Mouse (Mus musculus): ENCODE measurements around the gene Cul5. TPM values are rescaled to one million over a fixed set of nuclear protein-coding genes. Genes with fewer than 3 reads are reported as not detected.

Gene Cul5
- polyA plus RNA-seq (2015; fragmentation: Nextera tagmentation; extraction: Ambion mirVana) = 47.0 and 47.2 TPM in 2 replicates

DNA sequence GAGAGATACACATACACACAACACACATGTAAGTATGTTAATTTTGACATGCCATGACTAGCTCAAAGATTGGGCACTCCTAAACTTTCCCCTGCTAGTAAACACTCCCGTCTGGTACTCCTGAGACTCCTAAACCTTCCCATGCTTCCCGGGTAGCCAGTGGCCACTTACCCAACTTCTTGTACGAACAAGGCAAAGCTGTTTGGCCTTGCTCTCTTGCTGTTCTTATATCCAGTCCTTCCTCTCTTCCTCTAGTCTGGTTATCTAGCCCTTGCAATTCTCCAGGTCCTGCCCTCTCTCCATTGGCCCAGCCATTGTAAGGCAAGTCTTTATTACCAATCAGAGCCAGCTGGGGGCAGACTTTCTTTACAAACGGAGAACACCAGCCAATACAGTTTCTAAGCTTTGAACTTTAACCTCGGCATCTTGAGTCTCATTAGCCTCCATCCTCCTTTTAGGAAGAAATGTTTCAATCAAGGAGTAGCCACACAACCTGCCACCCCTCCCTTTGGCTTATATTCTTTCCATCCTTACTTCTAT is at the start of gene Cul5:
TSS of gene Cul5 (minus strand) at position 335 of the 540 bp plus-strand sequence.
- Histone ChIP-seq H3K27ac (replicated peaks) (no peak within 1 kb of the TSS), H3K36me3 (no peaks in the 10 kb centered on the region), H3K27me3 (no peaks in the 10 kb centered on the region), H3K4me2 (replicated peaks) (no peak within 1 kb of the TSS), H3K9ac (replicated peaks) (no peak within 1 kb of the TSS), H3K4me1 (peaks cover 20% of the 10 kb centered on the region), H3K9me3 (no peaks in the 10 kb centered on the region), H3K4me3 (no peak within 1 kb of the TSS)
- ATAC-seq (replicated peaks) = no peak
- 52% methylated on average over 5 of the region's 5 CpGs for WGBS

GRCm38 (mm10) chr9:53705992-53706696 is 36.3 kb upstream of the Cul5 start, which contains the start of gene Rab39:
Gene Rab39 (minus strand): TSS chr9:53706232.
- H3K4me1 ChIP-seq = peaks cover 13% of the 10 kb centered on the region; the same call in 1 of the 2 replicates
- WGBS = under 1% methylated on average over 49 of the region's 49 CpGs
- peak within 1 kb of the TSS; percentile 80 for H3K4me2 ChIP-seq (replicated peaks)
- H3K9ac ChIP-seq (replicated peaks) = peak within 1 kb of the TSS; percentile 57
- no peaks in the 10 kb centered on the region for H3K36me3 ChIP-seq
- no peaks in the 10 kb centered on the region for H3K27me3 ChIP-seq
- no peaks in the 10 kb centered on the region for H3K9me3 ChIP-seq
- H3K27ac ChIP-seq (replicated peaks) = peak within 1 kb of the TSS; percentile 8; the same call in 1 of the 2 replicates
- peak within 1 kb of the TSS; percentile 66 for H3K4me3 ChIP-seq
- ATAC-seq (replicated peaks) = peak; percentile 96

- Histone ChIP-seq H3K4me2 (replicated peaks) (peak overlapping the region; percentile 80), H3K4me1 (peaks cover 13% of the 10 kb centered on the region; the same call in 1 of the 2 replicates), H3K4me3 (peak overlapping the region; percentile 66), H3K36me3 (no peaks in the 10 kb centered on the region), H3K9me3 (no peaks in the 10 kb centered on the region), H3K27ac (replicated peaks) (peak overlapping the region; percentile 8; the same call in 1 of the 2 replicates), H3K9ac (replicated peaks) (peak overlapping the region; percentile 57), H3K27me3 (no peaks in the 10 kb centered on the region)
- peak; percentile 49 for ATAC-seq (replicated peaks)
- under 1% methylated on average over 28 of the region's 28 CpGs for WGBS
Observed at GRCm38 (mm10) chr9:53705491-53705991, 35.7 kb upstream of the Cul5 start.

DNA sequence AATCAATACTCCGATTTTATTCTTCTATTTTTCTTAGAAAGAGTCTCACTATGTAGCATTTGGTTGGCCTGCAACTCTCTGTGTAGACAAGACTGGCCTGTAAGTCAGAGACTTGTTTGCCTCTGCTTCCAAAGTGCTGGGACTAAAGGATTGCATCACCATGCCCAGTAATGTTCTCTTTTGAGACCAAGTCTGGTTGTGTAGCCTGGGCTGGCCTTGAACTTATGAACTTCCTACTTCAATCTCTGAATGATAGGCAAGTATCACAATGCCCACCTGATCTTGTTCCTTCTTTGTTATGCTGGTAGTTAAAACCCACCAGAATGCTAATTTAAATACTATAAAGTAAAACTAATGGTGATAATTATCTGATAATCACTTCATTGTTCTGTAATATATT is 33.2 kb upstream of the Cul5 start:
- no peak overlapping the region for H3K9ac ChIP-seq (replicated peaks)
- 100% methylated on average over 1 of the region's 1 CpGs for WGBS
- no peak overlapping the region for H3K27ac ChIP-seq (replicated peaks)
- ATAC-seq (replicated peaks) = no peak
- no peaks in the 10 kb centered on the region for H3K36me3 ChIP-seq
- H3K4me3 ChIP-seq = no peak overlapping the region
- peaks cover 13% of the 10 kb centered on the region; the same call in 1 of the 2 replicates for H3K4me1 ChIP-seq
- no peaks in the 10 kb centered on the region for H3K27me3 ChIP-seq
- H3K4me2 ChIP-seq (replicated peaks) = no peak overlapping the region
- no peaks in the 10 kb centered on the region for H3K9me3 ChIP-seq

- H3K4me1 ChIP-seq = peaks cover 5% of the 10 kb centered on the region; the same call in 1 of the 2 replicates
- no peak for ATAC-seq (replicated peaks)
- H3K27me3 ChIP-seq = no peaks in the 10 kb centered on the region
- H3K9me3 ChIP-seq = no peaks in the 10 kb centered on the region
- H3K9ac ChIP-seq (replicated peaks) = no peak overlapping the region
- H3K4me3 ChIP-seq = no peak overlapping the region
- 84% methylated on average over 4 of the region's 4 CpGs for WGBS
- no peak overlapping the region for H3K4me2 ChIP-seq (replicated peaks)
- H3K27ac ChIP-seq (replicated peaks) = no peak overlapping the region
- H3K36me3 ChIP-seq = no peaks in the 10 kb centered on the region
Observed at GRCm38 (mm10) chr9:53700496-53700895, 30.7 kb upstream of the Cul5 start.

- no peak overlapping the region for H3K9ac ChIP-seq (replicated peaks)
- H3K4me3 ChIP-seq = no peak overlapping the region
- no peak overlapping the region for H3K27ac ChIP-seq (replicated peaks)
- ATAC-seq (replicated peaks) = no peak
- WGBS = 85% methylated on average over 5 of the region's 5 CpGs
- no peak overlapping the region for H3K4me2 ChIP-seq (replicated peaks)
- H3K9me3 ChIP-seq = no peaks in the 10 kb centered on the region
- H3K36me3 ChIP-seq = no peaks in the 10 kb centered on the region
- no peaks in the 10 kb centered on the region for H3K4me1 ChIP-seq
- no peaks in the 10 kb centered on the region for H3K27me3 ChIP-seq
Observed at GRCm38 (mm10) chr9:53695846-53696245, 26.0 kb upstream of the Cul5 start.

GRCm38 (mm10) chr9:53693718-53694117 is 23.9 kb upstream of the Cul5 start:
- H3K36me3 ChIP-seq = no peaks in the 10 kb centered on the region
- ATAC-seq (replicated peaks) = no peak
- H3K4me2 ChIP-seq (replicated peaks) = no peak overlapping the region
- H3K4me1 ChIP-seq = no peaks in the 10 kb centered on the region
- H3K9me3 ChIP-seq = no peaks in the 10 kb centered on the region
- H3K9ac ChIP-seq (replicated peaks) = no peak overlapping the region
- no peak overlapping the region for H3K27ac ChIP-seq (replicated peaks)
- no peak overlapping the region for H3K4me3 ChIP-seq
- no peaks in the 10 kb centered on the region for H3K27me3 ChIP-seq
- WGBS = 73% methylated on average over 1 of the region's 1 CpGs

DNA sequence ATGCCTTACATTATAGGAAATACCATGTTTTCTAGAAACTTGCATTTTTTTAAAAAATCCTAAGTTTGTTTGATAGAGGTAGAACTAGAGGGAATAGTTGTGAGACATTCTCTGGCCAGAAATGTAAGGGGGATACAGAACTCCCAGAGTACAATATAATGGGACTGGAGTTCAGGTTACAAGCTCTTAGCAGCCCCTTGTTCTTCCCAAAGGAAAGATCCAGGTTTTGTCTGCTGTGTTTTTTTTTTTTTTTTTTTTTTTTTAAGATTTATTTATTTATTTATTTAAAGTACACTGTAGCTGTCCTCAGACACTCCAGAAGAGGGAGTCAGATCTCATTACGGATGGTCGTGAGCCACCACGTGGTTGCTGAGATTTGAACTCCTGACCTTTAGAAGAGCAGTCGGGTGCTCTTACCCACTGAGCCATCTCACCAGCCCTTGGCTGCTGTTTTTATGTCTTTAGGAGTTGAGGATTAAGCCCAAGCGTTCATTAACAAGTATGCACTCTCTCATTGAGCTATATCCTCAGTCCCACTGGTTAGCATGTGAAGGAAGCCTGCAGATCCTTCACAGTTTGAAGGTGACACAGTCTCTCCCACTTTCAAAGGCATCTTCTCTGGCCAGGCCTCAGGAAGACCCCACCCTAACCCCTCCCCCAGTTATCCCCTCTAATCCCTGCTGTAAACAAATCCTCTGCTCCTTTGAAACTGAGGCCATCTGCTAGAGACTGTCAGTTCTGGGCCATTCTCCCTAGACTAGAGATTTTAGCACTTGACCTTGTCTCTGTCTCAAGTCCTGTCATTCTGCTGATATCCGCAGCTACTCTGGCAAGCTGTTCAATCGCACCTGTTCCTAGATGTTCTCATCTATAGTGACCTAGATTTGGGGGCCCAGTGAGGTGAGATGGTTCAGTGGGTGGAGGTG is 22.2 kb upstream of the Cul5 start:
- H3K4me2 ChIP-seq (replicated peaks) = no peak overlapping the region
- H3K9me3 ChIP-seq = no peaks in the 10 kb centered on the region
- H3K27me3 ChIP-seq = no peaks in the 10 kb centered on the region
- no peaks in the 10 kb centered on the region for H3K36me3 ChIP-seq
- H3K4me3 ChIP-seq = no peak overlapping the region
- H3K9ac ChIP-seq (replicated peaks) = no peak overlapping the region
- H3K4me1 ChIP-seq = no peaks in the 10 kb centered on the region
- H3K27ac ChIP-seq (replicated peaks) = no peak overlapping the region
- WGBS = 54% methylated on average over 7 of the region's 7 CpGs
- no peak for ATAC-seq (replicated peaks)

- Histone ChIP-seq H3K9ac (replicated peaks) (no peak overlapping the region), H3K4me2 (replicated peaks) (no peak overlapping the region), H3K27ac (replicated peaks) (no peak overlapping the region), H3K36me3 (no peaks in the 10 kb centered on the region), H3K4me1 (no peaks in the 10 kb centered on the region), H3K4me3 (no peak overlapping the region), H3K27me3 (no peaks in the 10 kb centered on the region), H3K9me3 (no peaks in the 10 kb centered on the region)
- ATAC-seq (replicated peaks) = no peak
- 79% methylated on average over 1 of the region's 1 CpGs for WGBS
Observed at GRCm38 (mm10) chr9:53680851-53681250, 11.0 kb upstream of the Cul5 start.

DNA sequence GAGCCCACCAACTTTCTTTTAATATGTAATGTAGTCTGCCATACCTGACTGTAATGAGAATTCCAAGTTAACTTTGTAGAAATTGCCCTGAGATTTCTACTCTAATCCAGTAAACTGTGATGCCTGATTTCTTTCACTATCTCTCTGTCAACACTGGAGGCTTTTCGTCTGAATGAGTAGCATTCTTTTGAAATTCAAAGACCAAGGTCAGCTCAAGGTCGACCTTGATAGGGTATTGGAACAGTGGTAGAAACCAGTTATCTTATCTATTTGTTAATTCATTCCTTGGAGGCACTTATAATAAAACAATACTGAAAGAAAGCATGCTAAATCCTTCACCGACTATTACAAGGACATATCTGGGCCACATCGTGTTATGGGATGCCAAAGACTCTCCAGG is 7.1 kb upstream of the Cul5 start:
- no peaks in the 10 kb centered on the region for H3K27me3 ChIP-seq
- no peaks in the 10 kb centered on the region for H3K4me1 ChIP-seq
- H3K9me3 ChIP-seq = no peaks in the 10 kb centered on the region
- WGBS = 70% methylated on average over 4 of the region's 4 CpGs
- H3K9ac ChIP-seq (replicated peaks) = no peak overlapping the region
- no peak overlapping the region for H3K27ac ChIP-seq (replicated peaks)
- H3K4me2 ChIP-seq (replicated peaks) = no peak overlapping the region
- no peak for ATAC-seq (replicated peaks)
- no peaks in the 10 kb centered on the region for H3K36me3 ChIP-seq
- H3K4me3 ChIP-seq = no peak overlapping the region

- ATAC-seq (replicated peaks) = no peak
- no peak overlapping the region for H3K27ac ChIP-seq (replicated peaks)
- 18% methylated on average over 3 of the region's 3 CpGs for WGBS
Observed at GRCm38 (mm10) chr9:53673571-53673970, 3.8 kb upstream of the Cul5 start.

More at GRCm38 (mm10) chr9:53673571-53673970, 3.8 kb upstream of the Cul5 start:
- Histone ChIP-seq H3K9ac (replicated peaks) (no peak overlapping the region), H3K4me1 (no peaks in the 10 kb centered on the region), H3K4me2 (replicated peaks) (no peak overlapping the region), H3K36me3 (no peaks in the 10 kb centered on the region), H3K9me3 (no peaks in the 10 kb centered on the region), H3K4me3 (no peak overlapping the region), H3K27me3 (no peaks in the 10 kb centered on the region)

All from forebrain, embryonic 15.5 days (tissue).